Mouse (Mus musculus) hindbrain, embryonic 15.5 days (tissue): ENCODE data around the gene Wdr24. TPM values are rescaled to one million over a fixed set of nuclear protein-coding genes. Genes with fewer than 3 reads are reported as not detected.
A peak's percentile ranks its signal among the peaks of the same experiment; 100 is the strongest.

Experiments
- ATAC-seq: fragments of 200-750 bp; cut with Nextera tagmentation; 2 replicates; pipeline ENCODE4 v1.8.0; 2017; ENCODE audit warnings: low read depth, moderate number of reproducible peaks, moderate TSS enrichment; ENCODE audit not compliant: low FRiP score
- H3K27ac ChIP-seq: fragments of 300-500 bp; sonication (generic); replicated peaks from 2 replicates; pipeline ENCODE4 v1.5.1; 2015; ENCODE audit warnings: mild to moderate bottlenecking, inconsistent platforms
- H3K27me3 ChIP-seq: fragments of 300-500 bp; sonication (generic); 2 replicates; pipeline ENCODE4 v1.6.1; 2015; ENCODE audit warnings: control low read depth, inconsistent platforms
- H3K36me3 ChIP-seq: fragments of 300-500 bp; sonication (generic); 2 replicates; pipeline ENCODE4 v1.6.1; 2015; ENCODE audit warnings: control low read depth, inconsistent platforms
- H3K4me1 ChIP-seq: fragments of 300-500 bp; sonication (generic); replicated peaks from 2 replicates; pipeline ENCODE4 v1.6.1; 2015; ENCODE audit warnings: control low read depth, inconsistent platforms
- H3K4me2 ChIP-seq: fragments of 300-500 bp; sonication (generic); 2 replicates; pipeline ENCODE4 v1.6.1; 2015; ENCODE audit warnings: moderate library complexity, mild to moderate bottlenecking, inconsistent platforms
- H3K4me3 ChIP-seq: fragments of 300-500 bp; sonication (generic); 2 replicates; pipeline ENCODE4 v1.5.1; 2015; ENCODE audit warnings: mild to moderate bottlenecking, inconsistent platforms
- H3K9ac ChIP-seq: fragments of 300-500 bp; sonication (generic); 2 replicates; pipeline ENCODE4 v1.6.1; 2015; ENCODE audit warnings: inconsistent platforms
- H3K9me3 ChIP-seq: fragments of 300-500 bp; sonication (generic); 2 replicates; pipeline ENCODE4 v1.6.1; 2016; ENCODE audit warnings: control low read depth, inconsistent platforms
- whole genome bisulfite sequencing: fragments of 180-500 bp; shearing (Covaris S2); methylation state at CpG from one replicate; pipeline ENCODE4 v1.1.7; 2015; 5-methylcytosine and 5-hydroxymethylcytosine counted together
- polyA plus RNA-seq: library from polyadenylated mRNA; unstranded; fragments of >200 nt; fragmentation: Nextera tagmentation; extraction: Ambion mirVana; gene quantifications from 2 replicates; pipeline ENCODE4 v1.2.1, GENCODE M21; 2015

The Wdr24 gene
- 27.3 and 28.2 TPM in 2 replicates for polyA plus RNA-seq

GRCm38 (mm10) chr17:25823452-25823851, at the start of gene Wdr24:
Wdr24 (plus strand) TSS chr17:25823627.
- Histone ChIP-seq H3K9ac (peak within 1 kb of the TSS; percentile 73), H3K4me1 (peaks cover 53% of the 10 kb centered on the region), H3K9me3 (no peaks in the 10 kb centered on the region), H3K27ac (peak within 1 kb of the TSS; percentile 68), H3K4me3 (peak within 1 kb of the TSS; percentile 57), H3K36me3 (peaks cover 22% of the 10 kb centered on the region), H3K4me2 (peak within 1 kb of the TSS; percentile 91), H3K27me3 (no peaks in the 10 kb centered on the region; the same call in 1 of the 2 replicates)
- under 1% methylated on average over 18 of the region's 18 CpGs for WGBS
- ATAC-seq = peak; percentile 55

GRCm38 (mm10) chr17:25775318-25776062, 47.9 kb upstream of the Wdr24 start:
- Histone ChIP-seq H3K27ac (no peak overlapping the region), H3K4me2 (no peak overlapping the region), H3K4me1 (peaks cover 10% of the 10 kb centered on the region), H3K9me3 (no peaks in the 10 kb centered on the region), H3K27me3 (no peaks in the 10 kb centered on the region), H3K9ac (no peak overlapping the region), H3K4me3 (no peak overlapping the region), H3K36me3 (peaks cover 14% of the 10 kb centered on the region; the same call in 1 of the 2 replicates)
- WGBS = 74% methylated on average over 10 of the region's 10 CpGs
- ATAC-seq = no peak

DNA sequence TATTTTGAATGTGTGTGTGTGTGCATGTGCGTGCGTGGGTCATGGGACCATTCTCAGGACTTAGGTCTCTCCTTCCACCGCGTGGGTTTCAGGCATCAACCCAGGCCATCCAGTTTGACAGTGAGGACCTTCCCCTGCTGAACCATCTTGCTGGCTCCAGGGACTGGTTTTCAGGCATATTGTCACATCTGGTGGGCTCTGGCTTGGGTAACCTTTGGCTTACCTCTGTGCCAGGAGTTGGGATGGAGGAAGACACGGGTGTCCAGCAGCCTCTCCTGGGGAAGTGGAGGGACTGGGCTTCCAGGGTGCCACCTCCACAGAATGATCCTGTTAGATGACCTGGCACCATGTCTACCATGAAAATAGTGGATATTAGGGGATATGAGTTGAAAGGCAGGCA, 45.5 kb upstream of the Wdr24 start:
- no peak overlapping the region for H3K9ac ChIP-seq
- WGBS = 96% methylated on average over 5 of the region's 5 CpGs
- peaks cover 13% of the 10 kb centered on the region for H3K4me1 ChIP-seq
- H3K27me3 ChIP-seq = no peaks in the 10 kb centered on the region
- H3K36me3 ChIP-seq = peaks cover 31% of the 10 kb centered on the region
- H3K4me2 ChIP-seq = no peak overlapping the region
- H3K27ac ChIP-seq = no peak overlapping the region
- no peak for ATAC-seq
- H3K9me3 ChIP-seq = no peaks in the 10 kb centered on the region
- no peak overlapping the region for H3K4me3 ChIP-seq

- Histone ChIP-seq H3K9me3 (no peaks in the 10 kb centered on the region), H3K27me3 (no peaks in the 10 kb centered on the region), H3K27ac (no peak overlapping the region), H3K4me3 (no peak overlapping the region), H3K36me3 (peaks cover 36% of the 10 kb centered on the region), H3K9ac (no peak overlapping the region), H3K4me2 (no peak overlapping the region), H3K4me1 (peaks cover 30% of the 10 kb centered on the region)
- WGBS = 81% methylated on average over 6 of the region's 6 CpGs
- ATAC-seq = no peak
Measured at GRCm38 (mm10) chr17:25781339-25781738, 42.1 kb upstream of the Wdr24 start.

DNA sequence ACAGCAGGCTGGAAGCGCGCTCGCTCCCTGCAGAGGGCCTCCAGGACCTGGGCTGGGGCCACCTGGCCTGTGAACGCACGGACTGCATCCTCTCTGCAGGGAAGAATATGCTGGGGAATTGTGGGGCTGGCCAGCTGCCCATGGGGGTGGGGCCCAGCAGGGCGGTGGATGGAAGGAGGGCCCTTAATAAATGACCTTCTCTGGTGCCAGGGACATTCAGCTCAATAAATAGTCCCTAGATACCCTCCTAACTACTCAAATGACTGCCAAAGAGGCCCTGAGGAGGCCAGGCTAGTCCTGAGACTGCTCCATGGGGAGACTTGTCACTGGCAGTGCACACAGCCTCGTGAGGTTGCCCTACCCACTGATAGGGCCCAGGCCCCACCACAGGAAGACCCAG, 40.3 kb upstream of the Wdr24 start:
- Histone ChIP-seq H3K9ac (0 out of 2 replicates have a peak overlapping the region, but pooled peaks have one; percentile 18), H3K4me2 (peak overlapping the region; percentile 14; the same call in 1 of the 2 replicates), H3K4me1 (peaks cover 30% of the 10 kb centered on the region), H3K27me3 (no peaks in the 10 kb centered on the region), H3K36me3 (peaks cover 26% of the 10 kb centered on the region), H3K27ac (0 out of 2 replicates have a peak overlapping the region, but pooled peaks have one; percentile 18), H3K4me3 (no peak overlapping the region), H3K9me3 (no peaks in the 10 kb centered on the region)
- ATAC-seq = no peak
- 69% methylated on average over 7 of the region's 7 CpGs for WGBS

DNA sequence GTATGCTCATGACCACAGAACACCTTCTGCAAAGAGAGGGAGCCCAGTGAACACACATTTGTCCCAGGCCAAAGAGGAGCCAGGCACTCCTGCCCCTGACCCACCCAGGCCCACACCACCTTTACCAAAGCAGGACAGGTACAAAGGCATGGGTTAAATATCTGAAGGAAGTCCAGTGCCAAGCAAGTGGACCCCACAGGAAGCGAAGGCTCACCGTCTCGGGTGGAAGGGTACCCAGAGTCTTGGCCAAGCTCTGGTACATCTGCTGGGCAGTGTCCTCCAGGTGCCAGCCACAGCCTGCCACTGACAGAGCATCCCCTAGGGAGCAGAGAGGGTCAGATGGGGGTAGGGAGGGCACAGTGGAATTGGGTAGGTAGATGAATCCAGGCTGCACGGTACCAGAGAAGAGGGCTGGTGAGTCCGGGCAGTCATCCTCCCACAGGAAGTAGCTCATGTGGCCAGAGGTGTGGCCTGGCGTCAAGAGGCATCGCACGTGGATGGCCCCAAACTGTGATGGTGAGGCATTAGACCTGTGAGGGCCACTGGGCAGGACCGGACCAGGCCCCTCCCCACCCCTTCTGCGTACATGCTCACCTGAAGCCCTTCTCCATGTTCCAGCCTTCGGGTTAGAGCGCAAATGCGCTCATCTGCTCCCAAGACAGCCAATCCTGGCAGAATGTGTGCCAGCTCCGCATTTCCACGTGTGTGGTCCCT, 39.4 kb upstream of the Wdr24 start:
- ATAC-seq = no peak
- peak overlapping the region; percentile 86 for H3K4me3 ChIP-seq
- no peak overlapping the region for H3K27ac ChIP-seq
- H3K4me1 ChIP-seq = peaks cover 30% of the 10 kb centered on the region
- peak overlapping the region; percentile 79 for H3K4me2 ChIP-seq
- H3K27me3 ChIP-seq = no peaks in the 10 kb centered on the region
- H3K9me3 ChIP-seq = no peaks in the 10 kb centered on the region
- peaks cover 29% of the 10 kb centered on the region for H3K36me3 ChIP-seq
- WGBS = 80% methylated on average over 15 of the region's 15 CpGs
- H3K9ac ChIP-seq = peak overlapping the region; percentile 66

DNA sequence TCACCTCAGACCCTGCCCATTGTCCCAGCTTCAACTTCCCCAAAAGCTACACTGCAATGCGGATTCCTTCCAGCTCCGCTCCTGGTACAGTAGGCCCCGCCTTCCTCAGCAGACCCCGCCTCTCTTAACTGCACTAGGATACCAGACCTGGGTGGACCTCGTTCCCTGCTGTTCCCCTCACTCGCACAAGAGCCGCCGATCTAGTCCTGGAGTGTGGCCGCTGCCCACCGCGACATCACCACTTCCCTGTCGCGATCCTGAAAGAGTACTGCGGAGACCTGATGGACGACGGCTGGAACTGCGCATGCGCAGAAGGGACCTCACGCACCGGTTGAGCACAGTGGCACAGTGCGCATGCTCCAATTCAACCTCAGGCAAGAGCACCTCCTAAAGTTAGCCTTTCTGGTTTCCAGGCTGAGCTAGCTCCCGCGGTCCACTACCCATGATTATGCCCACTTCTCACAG, 38.1 kb upstream of the Wdr24 start, which contains the start of gene Haghl:
Haghl (minus strand) TSS at position 393 of the 465 bp plus-strand sequence.
- Histone ChIP-seq H3K27ac (peak within 1 kb of the TSS; percentile 94), H3K4me2 (peak within 1 kb of the TSS; percentile 79), H3K4me1 (peaks cover 30% of the 10 kb centered on the region), H3K9me3 (no peaks in the 10 kb centered on the region), H3K4me3 (peak within 1 kb of the TSS; percentile 86), H3K27me3 (no peaks in the 10 kb centered on the region), H3K36me3 (peaks cover 33% of the 10 kb centered on the region), H3K9ac (peak within 1 kb of the TSS; percentile 66)
- under 1% methylated on average over 23 of the region's 23 CpGs for whole genome bisulfite sequencing
- ATAC-seq = peak; percentile 87

DNA sequence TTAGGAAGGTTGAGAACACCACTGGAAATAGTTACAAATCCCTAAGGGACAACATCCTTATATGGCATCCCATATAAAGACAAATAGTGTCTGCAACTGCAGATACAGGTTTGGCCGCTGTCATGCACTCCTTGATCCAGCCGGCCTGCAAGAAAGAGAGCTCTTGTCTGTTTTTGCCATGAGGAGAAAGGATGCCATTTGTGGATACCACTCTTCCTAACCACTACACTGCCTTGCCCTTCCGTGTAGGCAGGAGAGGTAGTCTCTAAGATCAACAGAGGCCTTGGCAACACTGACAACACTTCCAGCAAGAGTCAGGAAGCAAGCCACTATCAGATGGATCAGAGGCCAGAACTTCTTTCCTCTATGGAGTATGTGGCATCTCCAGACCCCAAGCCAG, 37.1 kb upstream of the Wdr24 start, which contains the start of gene Ccdc78:
Ccdc78 (plus strand) TSS at position 301 of the 400 bp plus-strand sequence.
- Histone ChIP-seq H3K4me3 (peak within 1 kb of the TSS; percentile 86), H3K27me3 (no peaks in the 10 kb centered on the region), H3K36me3 (peaks cover 28% of the 10 kb centered on the region), H3K4me2 (peak within 1 kb of the TSS; percentile 79), H3K9me3 (no peaks in the 10 kb centered on the region), H3K9ac (peak within 1 kb of the TSS; percentile 66), H3K4me1 (peaks cover 40% of the 10 kb centered on the region), H3K27ac (peak within 1 kb of the TSS; percentile 94)
- 84% methylated on average over 3 of the region's 3 CpGs for WGBS
- no peak for ATAC-seq

DNA sequence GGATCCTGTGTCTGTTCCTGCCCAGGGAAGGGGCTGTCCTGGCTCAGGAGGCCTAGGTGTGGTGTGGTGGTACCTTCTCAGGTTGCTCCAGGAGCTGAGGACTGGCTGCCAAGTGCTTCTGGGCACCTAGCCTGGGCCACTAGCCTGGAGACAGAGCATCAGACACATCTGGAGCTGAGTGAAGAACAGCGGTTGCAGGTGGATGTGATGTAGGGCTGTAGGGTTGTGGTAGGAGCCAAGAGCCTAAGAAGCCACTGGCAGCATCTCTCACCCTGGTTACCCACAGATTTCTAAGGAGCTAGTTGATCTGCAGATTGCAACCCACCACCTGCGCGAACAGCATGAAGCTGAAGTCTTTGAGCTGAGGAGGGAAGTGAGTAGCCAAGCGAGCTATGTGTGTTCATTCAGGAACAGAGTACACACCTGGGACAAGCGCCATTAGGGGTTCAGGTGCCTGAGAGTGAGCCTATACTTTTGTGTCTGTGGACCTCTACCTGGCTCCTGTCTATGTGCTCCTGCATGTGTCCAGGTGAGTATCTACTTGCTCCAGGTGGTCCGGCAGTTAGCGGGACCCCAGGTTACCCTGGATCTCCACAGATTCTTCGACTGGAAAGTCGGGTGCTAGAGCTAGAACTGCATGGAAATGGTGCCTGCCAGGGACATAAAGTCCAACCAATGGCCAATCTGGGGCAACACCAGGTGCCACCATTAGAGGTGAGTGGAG, 36.5 kb upstream of the Wdr24 start:
- Histone ChIP-seq H3K4me2 (no peak overlapping the region), H3K9me3 (no peaks in the 10 kb centered on the region), H3K4me3 (no peak overlapping the region), H3K4me1 (peaks cover 44% of the 10 kb centered on the region), H3K9ac (no peak overlapping the region), H3K27me3 (no peaks in the 10 kb centered on the region), H3K36me3 (peaks cover 23% of the 10 kb centered on the region), H3K27ac (no peak overlapping the region)
- ATAC-seq = no peak
- 92% methylated on average over 9 of the region's 9 CpGs for WGBS

GRCm38 (mm10) chr17:25791320-25791842, 32.0 kb upstream of the Wdr24 start:
- peaks cover 9% of the 10 kb centered on the region; the same call in 1 of the 2 replicates for H3K36me3 ChIP-seq
- peak overlapping the region; percentile 92 for H3K4me2 ChIP-seq
- H3K4me1 ChIP-seq = peaks cover 47% of the 10 kb centered on the region
- peaks cover 6% of the 10 kb centered on the region; the same call in 1 of the 2 replicates for H3K27me3 ChIP-seq
- H3K9ac ChIP-seq = peak overlapping the region; percentile 88
- H3K27ac ChIP-seq = peak overlapping the region; percentile 95
- no peaks in the 10 kb centered on the region for H3K9me3 ChIP-seq
- H3K4me3 ChIP-seq = peak overlapping the region; percentile 84
- ATAC-seq = no peak
- WGBS = 22% methylated on average over 19 of the region's 19 CpGs

GRCm38 (mm10) chr17:25791843-25792527, 31.4 kb upstream of the Wdr24 start:
- ATAC-seq = peak; percentile 57
- H3K4me2 ChIP-seq = peak overlapping the region; percentile 92
- peak overlapping the region; percentile 84 for H3K4me3 ChIP-seq
- H3K27me3 ChIP-seq = peaks cover 9% of the 10 kb centered on the region; the same call in 1 of the 2 replicates
- H3K4me1 ChIP-seq = peaks cover 53% of the 10 kb centered on the region
- no peaks in the 10 kb centered on the region for H3K9me3 ChIP-seq
- under 1% methylated on average over 45 of the region's 45 CpGs for WGBS
- peaks cover 9% of the 10 kb centered on the region; the same call in 1 of the 2 replicates for H3K36me3 ChIP-seq
- peak overlapping the region; percentile 95 for H3K27ac ChIP-seq
- H3K9ac ChIP-seq = peak overlapping the region; percentile 88
